Mouse (Mus musculus) spleen, adult 2 months (tissue): ENCODE measurements around the gene Ctr9. TPM values are rescaled to one million over a fixed set of nuclear protein-coding genes. Genes with fewer than 3 reads are reported as not detected.

Source experiments
- DNase-seq, 2 experiments: peaks; one replicate each; pipeline versions ENCODE4 v3.0.0 to v3.0.0-alpha.2; 2012 to 2021; ENCODE audit warnings: low spot score in 2 of 2, low read depth in 1 of 2
- H3K27ac ChIP-seq: fragments of 200-500 bp; 2 replicates; pipeline ENCODE4 v1.5.1; 2012; ENCODE audit warnings: low read length, inconsistent platforms; ENCODE audit not compliant: insufficient read depth
- H3K27me3 ChIP-seq: fragments of 200-500 bp; 2 replicates; pipeline ENCODE4 v1.6.1; 2012; ENCODE audit warnings: mild to moderate bottlenecking, moderate library complexity, low read length, inconsistent platforms; ENCODE audit not compliant: control insufficient read depth, insufficient read depth
- H3K36me3 ChIP-seq: fragments of 200-500 bp; 2 replicates; pipeline ENCODE4 v1.6.1; 2012; ENCODE audit warnings: mild to moderate bottlenecking, low read length, inconsistent platforms; ENCODE audit not compliant: control insufficient read depth, insufficient read depth
- H3K4me1 ChIP-seq: fragments of 200-500 bp; 2 replicates; pipeline ENCODE4 v1.6.1; 2011; ENCODE audit warnings: inconsistent platforms; ENCODE audit not compliant: control insufficient read depth, insufficient read depth, insufficient read length
- H3K4me3 ChIP-seq: fragments of 200-500 bp; 2 replicates; pipeline ENCODE4 v1.5.1; 2011; ENCODE audit warnings: mild to moderate bottlenecking, inconsistent platforms; ENCODE audit not compliant: insufficient read depth, insufficient read length; ENCODE audit errors: extremely low read depth
- CTCF ChIP-seq: fragments of 200-500 bp; IDR thresholded peaks from 2 replicates; pipeline ENCODE4 v1.5.1; 2011; ENCODE audit warnings: mild to moderate bottlenecking, inconsistent platforms; ENCODE audit not compliant: insufficient read depth, insufficient read length, insufficient replicate concordance; ENCODE audit errors: extremely low read depth
- POLR2A ChIP-seq: fragments of 200-500 bp; IDR thresholded peaks from 2 replicates; pipeline ENCODE4 v1.6.1; 2011; ENCODE audit warnings: low read depth, low read length, inconsistent platforms
- WGBS: fragments of 180-500 bp; shearing (Covaris S2); methylation state at CpG from one replicate; pipeline ENCODE4 v1.1.7; 2018; 5-methylcytosine and 5-hydroxymethylcytosine counted together
- polyA plus RNA-seq: library from polyadenylated mRNA; depleted of rRNA; stranded (reverse); fragments of >200 nt; gene quantifications from 2 replicates; pipeline ENCODE4 v1.2.3, GENCODE M21; 2012

Ctr9 gene
- polyA plus RNA-seq, 1 experiment: 6.0 TPM

DNA sequence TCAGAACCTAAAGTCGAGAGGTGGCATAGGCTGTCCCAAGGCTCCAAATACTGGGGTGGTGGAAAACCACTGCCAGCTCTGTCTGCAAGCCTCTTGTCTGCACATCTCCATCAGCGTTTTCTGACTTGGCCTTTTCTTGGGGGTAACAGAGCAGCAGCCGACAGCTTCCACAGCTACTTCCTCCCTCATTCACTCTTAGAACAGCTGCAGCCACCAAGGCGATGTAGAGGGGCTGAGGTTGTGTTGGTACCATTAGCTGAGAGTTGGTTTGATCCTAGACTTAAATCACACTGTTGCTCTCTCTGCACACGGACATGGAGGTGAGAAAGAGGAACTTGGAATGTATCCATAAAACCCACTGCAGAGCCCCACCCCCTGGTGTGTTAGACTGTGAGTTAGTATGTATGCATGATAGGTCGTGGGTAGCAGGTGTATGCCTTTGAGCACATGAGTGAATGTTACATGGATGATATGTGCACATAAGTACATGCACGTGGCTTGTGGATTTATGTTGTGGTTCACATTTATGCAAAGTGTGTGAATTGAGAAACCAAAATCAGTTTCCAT is 14.6 kb upstream of the Ctr9 start:
- 18% methylated on average over 7 of the region's 7 CpGs for WGBS
- no peaks in the 10 kb centered on the region for H3K36me3 ChIP-seq
- H3K27me3 ChIP-seq: no peaks in the 10 kb centered on the region
- TF ChIP-seq CTCF: no peak
- TF ChIP-seq POLR2A: no peak
- no peak overlapping the region for H3K4me3 ChIP-seq
- peaks cover 9% of the 10 kb centered on the region; the same call in 1 of the 2 replicates for H3K4me1 ChIP-seq
- DNase-seq: no peak
- no peak overlapping the region for H3K27ac ChIP-seq

DNA sequence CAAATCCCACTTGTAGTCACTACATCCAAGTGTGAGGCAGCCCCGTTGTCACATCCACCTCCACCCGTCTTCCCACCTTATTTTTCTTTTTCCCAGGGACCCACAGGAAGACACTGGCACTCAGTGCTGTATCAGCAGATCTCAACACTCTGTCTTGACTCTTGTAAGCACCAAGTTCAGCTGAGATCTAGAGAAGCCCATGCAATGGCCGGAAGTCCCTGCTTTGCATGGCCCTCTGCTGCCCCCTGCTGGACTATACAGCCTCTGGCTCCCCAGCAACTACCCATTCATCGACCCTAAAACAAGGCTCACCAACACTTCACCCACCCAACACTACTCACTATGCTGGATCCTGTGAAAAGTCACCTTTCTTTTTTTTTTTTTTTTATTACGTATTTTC is 13.9 kb upstream of the Ctr9 start:
- Histone ChIP-seq H3K4me1 (peaks cover 9% of the 10 kb centered on the region; the same call in 1 of the 2 replicates), H3K36me3 (no peaks in the 10 kb centered on the region), H3K27ac (no peak overlapping the region), H3K4me3 (no peak overlapping the region), H3K27me3 (no peaks in the 10 kb centered on the region)
- peak; percentile 74 to 87 for DNase-seq
- 6% methylated on average over 5 of the region's 5 CpGs for WGBS
- TF ChIP-seq CTCF: peak; percentile 96
- no peak for TF ChIP-seq POLR2A

DNA sequence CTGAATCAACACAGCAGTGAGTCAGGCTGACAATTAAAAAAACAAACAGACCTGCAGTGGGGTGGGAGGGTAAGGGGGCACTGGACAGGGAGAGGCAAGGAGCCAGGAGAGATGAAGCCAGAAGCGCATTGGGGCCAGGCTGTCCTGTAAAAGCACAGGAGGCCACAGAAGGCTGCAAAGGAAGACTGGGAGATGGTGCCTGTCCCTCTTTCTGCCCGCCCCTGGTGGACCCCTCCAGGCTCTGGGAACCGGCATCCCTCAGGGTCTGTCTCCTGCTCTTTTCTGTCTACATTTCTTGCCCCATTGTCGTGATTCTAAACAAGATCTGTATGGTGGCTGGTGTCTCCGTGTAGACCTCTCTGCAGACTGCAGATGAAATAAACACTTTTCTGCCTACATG is 13.0 kb upstream of the Ctr9 start:
- no peak for DNase-seq
- Histone ChIP-seq H3K27me3 (no peaks in the 10 kb centered on the region), H3K36me3 (no peaks in the 10 kb centered on the region), H3K27ac (no peak overlapping the region), H3K4me3 (no peak overlapping the region), H3K4me1 (peaks cover 9% of the 10 kb centered on the region; the same call in 1 of the 2 replicates)
- TF ChIP-seq CTCF (no peak), POLR2A (no peak)
- 94% methylated on average over 5 of the region's 5 CpGs for WGBS

DNA sequence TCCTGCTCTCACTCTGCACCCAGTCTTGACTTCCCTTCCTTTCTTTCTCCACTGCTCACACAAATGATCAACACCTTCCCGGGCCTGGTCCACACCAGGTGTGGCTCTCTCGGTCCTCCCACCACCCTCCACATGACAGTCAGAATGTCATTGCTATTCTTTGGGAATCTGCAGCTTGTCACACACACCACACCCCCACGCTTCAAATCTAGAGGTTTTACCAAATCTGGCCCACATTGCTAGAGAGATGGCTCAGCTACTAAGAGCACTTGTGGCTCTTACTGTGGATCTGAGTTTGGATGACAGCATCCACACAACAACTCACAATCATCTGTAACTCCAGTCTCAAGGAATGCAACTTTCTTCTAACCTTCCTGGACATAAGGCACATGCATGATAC is 11.8 kb upstream of the Ctr9 start:
- Histone ChIP-seq H3K27me3 (no peaks in the 10 kb centered on the region), H3K27ac (no peak overlapping the region), H3K4me1 (peaks cover 9% of the 10 kb centered on the region; the same call in 1 of the 2 replicates), H3K4me3 (no peak overlapping the region), H3K36me3 (no peaks in the 10 kb centered on the region)
- no peak for DNase-seq
- TF ChIP-seq POLR2A: no peak
- TF ChIP-seq CTCF: no peak
- WGBS: 73% methylated on average over 3 of the region's 3 CpGs

DNA sequence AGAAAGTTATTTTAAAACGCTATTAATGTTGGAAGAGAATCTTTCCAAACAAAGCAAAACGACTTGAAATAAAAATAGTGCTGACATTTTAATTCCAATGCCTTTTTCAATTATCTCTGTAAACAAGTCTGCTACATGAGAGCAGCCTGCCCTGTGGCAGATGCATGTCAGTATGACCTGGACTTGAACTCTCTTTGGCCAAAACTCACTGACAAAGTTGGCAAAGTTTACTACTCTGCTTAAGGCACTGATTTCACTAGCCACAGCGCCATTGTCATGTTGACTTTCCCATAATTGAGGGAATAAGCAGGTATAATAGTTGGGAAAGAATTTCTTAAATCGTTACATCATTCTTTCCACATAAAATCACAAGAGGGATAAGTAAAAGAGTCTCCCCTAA is 7.9 kb upstream of the Ctr9 start:
- H3K27ac ChIP-seq: no peak overlapping the region
- H3K4me3 ChIP-seq: no peak overlapping the region
- no peaks in the 10 kb centered on the region for H3K4me1 ChIP-seq
- no peaks in the 10 kb centered on the region for H3K27me3 ChIP-seq
- 84% methylated on average over 4 of the region's 4 CpGs for WGBS
- DNase-seq: no peak
- H3K36me3 ChIP-seq: no peaks in the 10 kb centered on the region
- TF ChIP-seq POLR2A (no peak), CTCF (no peak)

DNA sequence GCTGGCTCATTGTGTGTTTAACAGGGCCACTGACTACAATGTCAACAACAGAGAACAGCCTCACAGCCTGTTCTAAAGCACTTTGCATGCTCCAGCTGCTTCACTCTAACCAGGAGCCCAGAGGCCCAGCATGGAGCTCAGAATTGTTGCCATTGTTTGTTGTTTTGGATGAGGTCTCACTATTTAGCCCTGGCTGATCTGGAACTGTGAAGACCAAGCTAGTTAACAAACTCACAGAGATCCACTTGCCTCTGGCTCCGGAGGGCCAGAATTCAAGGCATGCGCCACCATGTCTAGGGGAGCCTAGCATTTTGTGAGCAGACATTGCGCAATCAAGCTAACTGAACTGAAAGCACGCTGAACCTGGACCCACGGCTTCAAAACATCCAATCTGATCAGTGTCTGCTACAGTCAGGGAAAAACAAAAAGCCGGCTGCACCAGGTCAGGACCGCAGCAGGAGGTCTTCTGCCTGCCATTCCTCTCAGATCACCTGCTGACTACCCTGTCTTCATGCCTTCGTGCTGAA is 4.6 kb upstream of the Ctr9 start:
- TF ChIP-seq POLR2A (no peak), CTCF (no peak)
- 65% methylated on average over 8 of the region's 8 CpGs for WGBS
- H3K27ac ChIP-seq: no peak overlapping the region
- no peak overlapping the region for H3K4me3 ChIP-seq
- H3K27me3 ChIP-seq: no peaks in the 10 kb centered on the region
- peaks cover 2% of the 10 kb centered on the region; the same call in 1 of the 2 replicates for H3K4me1 ChIP-seq
- H3K36me3 ChIP-seq: no peaks in the 10 kb centered on the region
- DNase-seq: no peak

DNA sequence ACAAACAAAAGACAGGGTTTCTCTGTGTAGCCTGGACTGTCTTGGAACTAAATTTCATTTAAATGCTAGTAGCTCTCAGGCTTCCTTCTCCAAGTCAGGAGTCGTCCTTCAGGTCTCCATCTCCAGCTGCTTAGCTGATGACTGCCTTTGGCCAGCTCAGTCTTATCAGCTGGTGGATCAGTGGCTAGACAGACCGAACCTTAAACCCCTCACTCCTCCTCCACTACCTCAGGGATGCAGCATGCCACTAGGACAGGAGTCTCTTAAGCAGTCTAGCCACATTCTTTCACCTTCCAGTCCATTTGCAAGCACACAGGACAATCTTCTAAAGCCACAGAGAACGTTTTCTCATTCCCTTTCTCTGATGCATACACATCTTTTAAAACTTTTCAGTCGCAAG is 3.8 kb upstream of the Ctr9 start:
- DNase-seq: no peak
- no peak overlapping the region for H3K4me3 ChIP-seq
- TF ChIP-seq CTCF: no peak
- no peak for TF ChIP-seq POLR2A
- peaks cover 2% of the 10 kb centered on the region; the same call in 1 of the 2 replicates for H3K4me1 ChIP-seq
- no peak overlapping the region for H3K27ac ChIP-seq
- 66% methylated on average over 4 of the region's 4 CpGs for WGBS
- H3K27me3 ChIP-seq: no peaks in the 10 kb centered on the region
- no peaks in the 10 kb centered on the region for H3K36me3 ChIP-seq
